Mouse (Mus musculus): Measurements from ENCODE around the gene Nat8f2. TPM values are rescaled to one million over a fixed set of nuclear protein-coding genes. Genes with fewer than 3 reads are reported as not detected.
"Not testable (repeated sequence)": the region's sequence is repeated elsewhere in the genome, so short reads cannot be mapped to it uniquely, and the experiment has no call there.

Nat8f2 gene
- polyA plus RNA-seq, 2 experiments = not detected

GRCm38 (mm10) chr6:85851062-85851773 is 17.7 kb downstream of the Nat8f2 start:
- Histone ChIP-seq H3K36me3 (replicated peaks; ENCODE audit: control insufficient read depth, insufficient read depth, low read depth) (no peaks in the 10 kb centered on the region), H3K9ac (replicated peaks) (no peak overlapping the region), H3K4me3 (ENCODE audit: insufficient read depth in 1 of 2, low read depth in 2 of 2, low read length in 2 of 2) (no peak overlapping the region), H3K27me3 (ENCODE audit: control insufficient read depth, insufficient read depth, low read length) (no peaks in the 10 kb centered on the region), H3K27ac (no peak overlapping the region), H3K4me2 (ENCODE audit: low read depth) (no peak overlapping the region), H3K4me1 (replicated peaks; ENCODE audit: control insufficient read depth in 2 of 2, insufficient read depth in 2 of 2, low read length in 1 of 2) (peaks cover 0 to 4% of the 10 kb centered on the region in 2 experiments; a peak in 1 of 4 replicates), H3K9me3 (ENCODE audit: control insufficient read depth, low read length) (no peaks in the 10 kb centered on the region)
- WGBS (ENCODE audit: insufficient replicate concordance) = 49% methylated on average over 7 of the region's 7 CpGs
- no peak for ATAC-seq (ENCODE audit: insufficient read depth)
- TF ChIP-seq EP300 (IDR thresholded peaks at IDR 0.05; ENCODE audit: low read depth) = no peak
- no peak for TF ChIP-seq CTCF (IDR thresholded peaks at IDR 0.05; ENCODE audit: low read depth)
- DNase-seq (ENCODE audit: low read depth in 3 of 3, low spot score in 3 of 3) = no peak

- DNase-seq (ENCODE audit: low read depth in 3 of 3, low spot score in 3 of 3) (no peak), ATAC-seq (ENCODE audit: insufficient read depth) (no peak)
- Histone ChIP-seq H3K4me2 (ENCODE audit: low read depth) (no peak overlapping the region), H3K27me3 (ENCODE audit: control insufficient read depth, insufficient read depth, low read length) (no peaks in the 10 kb centered on the region), H3K4me1 (replicated peaks; ENCODE audit: control insufficient read depth in 2 of 2, insufficient read depth in 2 of 2, low read length in 1 of 2) (peaks cover 0 to 4% of the 10 kb centered on the region in 2 experiments; a peak in 1 of 4 replicates), H3K9me3 (ENCODE audit: control insufficient read depth, low read length) (no peaks in the 10 kb centered on the region), H3K4me3 (ENCODE audit: insufficient read depth in 1 of 2, low read depth in 2 of 2, low read length in 2 of 2) (no peak overlapping the region), H3K9ac (replicated peaks) (no peak overlapping the region), H3K27ac (no peak overlapping the region), H3K36me3 (replicated peaks; ENCODE audit: control insufficient read depth, insufficient read depth, low read depth) (no peaks in the 10 kb centered on the region)
- TF ChIP-seq EP300 (IDR thresholded peaks at IDR 0.05; ENCODE audit: low read depth) (no peak), CTCF (IDR thresholded peaks at IDR 0.05; ENCODE audit: low read depth) (no peak)
- WGBS (ENCODE audit: insufficient replicate concordance) = 21% methylated on average over 2 of the region's 2 CpGs
Measured at GRCm38 (mm10) chr6:85849240-85849639, 19.7 kb downstream of the Nat8f2 start.

DNA sequence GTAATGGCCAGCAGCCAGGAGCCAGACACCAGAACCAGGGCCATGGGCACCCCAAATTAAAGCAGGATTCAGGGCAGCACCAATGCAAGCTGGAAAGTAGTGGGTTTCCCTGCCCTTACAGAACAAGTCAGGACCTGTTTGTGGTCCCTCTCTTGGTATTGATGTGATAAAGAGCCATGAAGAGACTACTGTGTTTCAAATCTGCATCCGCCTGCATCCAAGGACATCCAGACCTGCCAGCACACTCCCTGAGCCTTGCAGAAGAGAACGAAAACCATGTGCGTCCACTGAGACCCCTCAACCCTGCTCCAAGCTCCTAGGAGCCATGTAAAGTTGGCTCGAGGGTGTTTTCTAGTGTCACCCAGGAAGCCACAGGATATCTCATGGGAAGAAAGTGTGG is 20.8 kb downstream of the Nat8f2 start:
- Histone ChIP-seq H3K9me3 (ENCODE audit: control insufficient read depth, low read length) (no peaks in the 10 kb centered on the region), H3K27ac (no peak overlapping the region), H3K4me3 (ENCODE audit: insufficient read depth in 1 of 2, low read depth in 2 of 2, low read length in 2 of 2) (no peak overlapping the region), H3K4me1 (replicated peaks; ENCODE audit: control insufficient read depth in 2 of 2, insufficient read depth in 2 of 2, low read length in 1 of 2) (peaks cover 0 to 4% of the 10 kb centered on the region in 2 experiments; a peak in 1 of 4 replicates), H3K27me3 (ENCODE audit: control insufficient read depth, insufficient read depth, low read length) (no peaks in the 10 kb centered on the region), H3K9ac (replicated peaks) (no peak overlapping the region), H3K4me2 (ENCODE audit: low read depth) (no peak overlapping the region), H3K36me3 (replicated peaks; ENCODE audit: control insufficient read depth, insufficient read depth, low read depth) (no peaks in the 10 kb centered on the region)
- TF ChIP-seq CTCF (IDR thresholded peaks at IDR 0.05; ENCODE audit: low read depth) (no peak), EP300 (IDR thresholded peaks at IDR 0.05; ENCODE audit: low read depth) (no peak)
- ATAC-seq (ENCODE audit: insufficient read depth) (no peak), DNase-seq (ENCODE audit: low read depth in 3 of 3, low spot score in 3 of 3) (no peak)
- 58% methylated on average over 4 of the region's 4 CpGs for WGBS (ENCODE audit: insufficient replicate concordance)

DNA sequence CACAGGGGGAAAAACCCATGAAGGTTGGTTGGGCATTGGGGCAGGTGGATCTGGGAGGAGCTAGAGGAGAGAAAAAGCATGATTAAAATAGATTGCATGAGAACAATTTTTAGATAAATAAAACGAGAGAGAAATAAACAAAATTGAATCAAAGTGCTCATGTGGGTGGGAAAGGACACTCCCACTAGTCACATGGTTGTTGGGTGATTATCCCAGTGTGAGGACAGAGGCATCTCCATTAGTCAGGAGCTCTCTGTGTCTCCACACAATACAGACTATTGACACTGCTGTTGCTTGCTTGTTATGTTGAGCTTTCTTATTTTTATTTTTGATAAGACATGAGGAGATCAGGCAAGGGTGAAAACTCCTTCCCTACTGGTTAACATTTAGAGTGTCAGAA is 22.0 kb downstream of the Nat8f2 start:
- 26% methylated on average over 1 of the region's 1 CpGs for WGBS (ENCODE audit: insufficient replicate concordance)
- no peak overlapping the region for H3K4me3 ChIP-seq (ENCODE audit: insufficient read depth in 1 of 2, low read depth in 2 of 2, low read length in 2 of 2)
- no peaks in the 10 kb centered on the region for H3K9me3 ChIP-seq (ENCODE audit: control insufficient read depth, low read length)
- no peak overlapping the region for H3K27ac ChIP-seq
- H3K27me3 ChIP-seq (ENCODE audit: control insufficient read depth, insufficient read depth, low read length) = no peaks in the 10 kb centered on the region
- no peak overlapping the region for H3K9ac ChIP-seq (replicated peaks)
- peaks cover 0 to 4% of the 10 kb centered on the region in 2 experiments; a peak in 1 of 4 replicates for H3K4me1 ChIP-seq (replicated peaks; ENCODE audit: control insufficient read depth in 2 of 2, insufficient read depth in 2 of 2, low read length in 1 of 2)
- ATAC-seq (ENCODE audit: insufficient read depth) = no peak
- no peak for DNase-seq (ENCODE audit: low read depth in 3 of 3, low spot score in 3 of 3)
- H3K36me3 ChIP-seq (replicated peaks; ENCODE audit: control insufficient read depth, insufficient read depth, low read depth) = no peaks in the 10 kb centered on the region
- no peak overlapping the region for H3K4me2 ChIP-seq (ENCODE audit: low read depth)
- TF ChIP-seq CTCF (IDR thresholded peaks at IDR 0.05; ENCODE audit: low read depth) (no peak), EP300 (IDR thresholded peaks at IDR 0.05; ENCODE audit: low read depth) (no peak)

DNA sequence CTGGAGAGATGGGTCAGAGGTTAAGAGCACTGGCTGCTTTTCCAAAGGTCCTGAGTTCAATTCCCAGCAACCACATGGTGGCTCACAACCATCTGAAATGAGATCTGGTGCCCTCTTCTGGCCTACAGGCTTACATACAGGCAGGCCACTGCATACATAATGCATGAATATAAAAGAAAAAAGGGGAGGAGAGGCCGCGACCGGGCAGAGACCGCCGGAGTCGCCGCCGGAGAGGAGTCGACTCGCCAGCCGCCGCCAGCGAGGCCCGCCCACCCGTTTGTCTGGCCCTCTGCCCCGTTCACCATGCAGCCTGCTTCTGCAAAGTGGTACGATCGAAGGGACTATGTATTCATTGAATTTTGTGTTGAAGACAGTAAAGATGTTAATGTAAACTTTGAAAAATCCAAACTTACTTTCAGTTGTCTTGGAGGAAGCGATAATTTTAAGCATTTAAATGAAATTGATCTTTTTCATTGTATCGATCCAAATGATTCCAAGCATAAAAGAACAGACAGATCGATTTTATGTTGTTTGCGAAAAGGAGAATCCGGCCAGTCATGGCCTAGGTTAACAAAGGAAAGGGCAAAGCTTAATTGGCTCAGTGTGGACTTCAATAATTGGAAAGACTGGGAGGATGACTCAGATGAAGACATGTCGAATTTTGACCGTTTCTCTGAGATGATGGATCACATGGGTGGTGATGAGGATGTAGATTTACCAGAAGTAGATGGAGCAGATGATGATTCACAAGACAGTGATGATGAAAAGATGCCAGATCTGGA is 25.1 kb downstream of the Nat8f2 start:
- H3K36me3 ChIP-seq (replicated peaks; ENCODE audit: control insufficient read depth, insufficient read depth, low read depth); H3K4me2 ChIP-seq (ENCODE audit: low read depth); H3K4me3 ChIP-seq (ENCODE audit: insufficient read depth in 1 of 2, low read depth in 2 of 2, low read length in 2 of 2); ATAC-seq (ENCODE audit: insufficient read depth); H3K4me1 ChIP-seq (replicated peaks; ENCODE audit: control insufficient read depth in 2 of 2, insufficient read depth in 2 of 2, low read length in 1 of 2); H3K9me3 ChIP-seq (ENCODE audit: control insufficient read depth, low read length); H3K27me3 ChIP-seq (ENCODE audit: control insufficient read depth, insufficient read depth, low read length); DNase-seq (ENCODE audit: low read depth in 3 of 3, low spot score in 3 of 3); H3K9ac ChIP-seq (replicated peaks); H3K27ac ChIP-seq: not testable (repeated sequence)
- 75% methylated on average over 25 of the region's 25 CpGs for WGBS (ENCODE audit: insufficient replicate concordance)

Data from liver, embryonic 14.5 days (tissue).